Mouse (Mus musculus) limb, embryonic 15.5 days (tissue): ENCODE measurements around the gene Foxred2. TPM values are rescaled to one million over a fixed set of nuclear protein-coding genes. Genes with fewer than 3 reads are reported as not detected.
A peak's percentile ranks its signal among the peaks of the same experiment; 100 is the strongest.

Experiments
- ATAC-seq: fragments of 200-750 bp; cut with Nextera tagmentation; 2 replicates; pipeline ENCODE4 v1.8.0; 2017; ENCODE audit warnings: low read depth, moderate TSS enrichment; ENCODE audit not compliant: insufficient number of reproducible peaks, low FRiP score, low TSS enrichment
- H3K27ac ChIP-seq: fragments of 300-500 bp; sonication (generic); 2 replicates; pipeline ENCODE4 v1.5.1; 2015; ENCODE audit warnings: moderate library complexity, mild to moderate bottlenecking, inconsistent platforms
- H3K27me3 ChIP-seq: fragments of 300-500 bp; sonication (generic); 2 replicates; pipeline ENCODE4 v1.6.1; 2015; ENCODE audit warnings: inconsistent platforms
- H3K36me3 ChIP-seq: fragments of 300-500 bp; sonication (generic); 2 replicates; pipeline ENCODE4 v1.6.1; 2015; ENCODE audit warnings: inconsistent platforms
- H3K4me1 ChIP-seq: fragments of 300-500 bp; sonication (generic); 2 replicates; pipeline ENCODE4 v1.6.1; 2015; ENCODE audit warnings: inconsistent platforms
- H3K4me2 ChIP-seq: fragments of 300-500 bp; sonication (generic); 2 replicates; pipeline ENCODE4 v1.6.1; 2015; ENCODE audit warnings: mild to moderate bottlenecking, inconsistent platforms
- H3K4me3 ChIP-seq: fragments of 300-500 bp; sonication (generic); 2 replicates; pipeline ENCODE4 v1.5.1; 2015; ENCODE audit warnings: mild to moderate bottlenecking, inconsistent platforms
- H3K9ac ChIP-seq: fragments of 300-500 bp; sonication (generic); 2 replicates; pipeline ENCODE4 v1.6.1; 2015; ENCODE audit warnings: inconsistent platforms
- H3K9me3 ChIP-seq: fragments of 300-500 bp; sonication (generic); 2 replicates; pipeline ENCODE4 v1.6.1; 2016; ENCODE audit warnings: inconsistent platforms
- WGBS: fragments of 180-500 bp; shearing (Covaris S2); methylation state at CpG from one replicate; pipeline ENCODE4 v1.1.7; 2015; 5-methylcytosine and 5-hydroxymethylcytosine counted together
- polyA plus RNA-seq: library from polyadenylated mRNA; unstranded; fragments of >200 nt; fragmentation: Nextera tagmentation; extraction: Ambion mirVana; gene quantifications from 2 replicates; pipeline ENCODE4 v1.2.1, GENCODE M21; 2015

The Foxred2 gene
- polyA plus RNA-seq, 1 experiment from 2014 or later: 4.2 TPM

DNA sequence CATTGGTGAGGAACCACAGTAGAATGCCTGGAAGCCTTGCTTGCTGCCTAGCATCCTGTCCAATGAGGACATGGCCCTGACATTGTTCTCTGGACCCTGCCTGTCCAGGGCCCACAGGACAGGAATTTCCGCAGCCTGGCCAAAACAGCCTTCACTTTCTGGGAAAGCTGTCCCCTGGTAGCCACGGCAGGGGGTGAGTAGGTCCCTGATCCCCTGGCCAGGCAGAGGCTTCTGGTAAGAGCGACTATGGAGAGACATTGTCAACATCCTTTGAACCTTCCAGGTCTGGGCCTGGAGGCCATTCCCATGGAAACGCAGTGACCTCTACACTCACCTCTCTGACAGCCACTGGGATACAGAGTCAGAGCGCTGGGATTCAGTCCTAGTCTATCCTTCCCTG is 44.5 kb downstream of the Foxred2 start:
- 57% methylated on average over 5 of the region's 5 CpGs for WGBS
- 0 out of 2 replicates have a peak overlapping the region, but pooled peaks have one; percentile 17 for H3K27ac ChIP-seq

DNA sequence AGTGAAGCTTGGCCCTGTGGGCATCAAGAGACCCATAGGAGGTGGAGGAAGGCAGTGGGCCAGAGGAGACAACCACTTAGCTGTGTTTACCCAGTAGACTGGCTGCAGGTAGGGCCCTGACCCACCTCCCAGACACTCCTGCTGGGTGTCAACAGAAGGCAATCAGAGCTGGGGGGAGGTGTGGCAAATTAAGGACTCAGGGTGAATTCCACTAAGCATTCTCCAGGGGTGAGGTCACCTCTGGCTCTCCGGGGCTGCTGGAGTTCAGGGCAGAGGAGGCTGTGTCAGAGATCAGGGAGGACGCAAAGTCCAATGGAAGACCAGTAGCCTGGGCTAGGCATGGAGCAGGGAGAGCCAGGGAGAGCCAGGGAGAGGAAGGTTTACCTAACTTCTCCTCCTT is 45.5 kb downstream of the Foxred2 start:
- ATAC-seq: no peak
- H3K4me2 ChIP-seq: no peak overlapping the region
- WGBS: 18% methylated on average over 2 of the region's 2 CpGs

More for the DNA sequence above, 44.5 kb downstream of the Foxred2 start:
- Histone ChIP-seq H3K4me3 (no peak overlapping the region), H3K9me3 (no peaks in the 10 kb centered on the region), H3K36me3 (peaks cover 27% of the 10 kb centered on the region), H3K9ac (no peak overlapping the region), H3K4me2 (no peak overlapping the region), H3K27me3 (no peaks in the 10 kb centered on the region), H3K4me1 (0 out of 2 replicates have a peak, but pooled peaks cover 8% of the 10 kb centered on the region)
- ATAC-seq: no peak

DNA sequence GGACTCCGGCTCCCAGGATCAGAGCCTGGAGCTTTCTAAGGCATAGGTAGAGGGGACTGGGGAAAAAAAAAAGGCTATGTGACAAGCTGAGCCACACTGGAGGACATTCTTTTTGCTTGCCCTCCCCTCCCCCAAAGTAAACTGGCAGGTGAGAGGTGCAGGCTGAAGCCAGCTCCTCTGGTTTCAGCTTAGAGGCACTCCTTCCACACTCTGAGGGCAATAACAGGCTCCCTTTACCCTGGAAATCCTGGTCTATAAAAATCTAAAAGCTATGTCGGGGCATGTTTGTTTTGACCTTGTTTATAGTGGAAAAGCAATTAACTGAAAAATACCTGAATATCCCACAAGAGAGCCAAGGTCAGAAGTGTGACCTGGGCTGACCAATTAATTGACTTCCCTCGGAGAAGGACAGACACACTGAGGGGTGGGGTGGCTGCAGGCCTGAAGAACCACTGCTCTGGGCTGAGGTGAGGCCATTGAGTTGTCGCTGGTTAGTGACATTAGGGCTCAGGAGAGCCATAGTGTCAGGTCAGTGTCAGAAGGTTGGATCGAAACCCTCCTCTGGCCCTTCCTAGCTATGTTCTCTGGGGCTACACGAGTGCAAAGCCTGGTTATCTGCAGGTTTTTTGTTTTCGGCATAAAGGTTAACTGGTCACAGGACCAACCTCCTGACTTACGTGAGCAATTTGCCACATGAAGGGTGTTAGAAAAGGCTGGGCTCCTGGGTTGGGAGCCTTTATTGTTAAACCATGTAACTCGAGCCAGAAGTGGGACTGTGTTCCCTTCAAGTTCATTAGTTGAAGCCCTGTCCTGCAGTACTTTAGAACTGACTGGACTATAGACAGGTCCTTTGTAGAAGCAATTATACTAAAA is 48.6 kb downstream of the Foxred2 start:
- H3K4me3 ChIP-seq: no peak overlapping the region
- no peaks in the 10 kb centered on the region for H3K27me3 ChIP-seq
- peaks cover 40% of the 10 kb centered on the region for H3K4me1 ChIP-seq
- H3K9me3 ChIP-seq: no peaks in the 10 kb centered on the region
- no peak for ATAC-seq
- no peaks in the 10 kb centered on the region for H3K36me3 ChIP-seq
- H3K4me2 ChIP-seq: no peak overlapping the region
- H3K9ac ChIP-seq: no peak overlapping the region
- WGBS: 42% methylated on average over 9 of the region's 9 CpGs
- no peak overlapping the region for H3K27ac ChIP-seq

More for the DNA sequence above, 45.5 kb downstream of the Foxred2 start:
- Histone ChIP-seq H3K9ac (no peak overlapping the region), H3K27me3 (no peaks in the 10 kb centered on the region), H3K4me3 (no peak overlapping the region), H3K9me3 (no peaks in the 10 kb centered on the region), H3K27ac (no peak overlapping the region), H3K36me3 (peaks cover 23% of the 10 kb centered on the region), H3K4me1 (peaks cover 17% of the 10 kb centered on the region)

GRCm38 (mm10) chr15:77906545-77906944 is 50.0 kb downstream of the Foxred2 start:
- Histone ChIP-seq H3K36me3 (no peaks in the 10 kb centered on the region), H3K9ac (no peak overlapping the region), H3K9me3 (no peaks in the 10 kb centered on the region), H3K27ac (no peak overlapping the region), H3K4me3 (no peak overlapping the region), H3K4me2 (no peak overlapping the region), H3K27me3 (no peaks in the 10 kb centered on the region), H3K4me1 (peaks cover 40% of the 10 kb centered on the region)
- 65% methylated on average over 10 of the region's 10 CpGs for WGBS
- no peak for ATAC-seq

DNA sequence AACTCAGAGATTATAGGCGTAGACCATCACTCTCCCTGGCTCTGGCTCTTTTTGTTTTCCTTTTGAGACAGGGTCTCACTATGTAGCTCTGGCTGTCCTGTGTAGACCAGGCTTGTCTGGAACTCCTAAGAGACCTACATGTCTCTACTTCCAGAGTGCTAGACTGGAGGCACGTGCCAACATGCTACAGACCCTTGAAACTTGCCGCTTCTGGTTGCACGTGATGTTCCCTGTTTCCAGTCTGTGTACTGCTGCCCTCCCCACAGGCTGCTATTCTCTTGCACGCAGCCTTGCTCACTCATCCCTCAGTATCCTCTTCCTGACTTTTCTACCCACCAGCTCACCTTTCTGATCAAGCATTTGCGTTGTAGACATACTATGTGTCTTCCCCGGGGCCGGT is 50.4 kb downstream of the Foxred2 start:
- peaks cover 40% of the 10 kb centered on the region for H3K4me1 ChIP-seq

GRCm38 (mm10) chr15:77905275-77905970 is 51.1 kb downstream of the Foxred2 start:
- H3K27ac ChIP-seq: peak overlapping the region; percentile 68
- peaks cover 40% of the 10 kb centered on the region for H3K4me1 ChIP-seq
- H3K9me3 ChIP-seq: no peaks in the 10 kb centered on the region
- peak; percentile 74; the same call in 1 of the 2 replicates for ATAC-seq
- no peaks in the 10 kb centered on the region for H3K36me3 ChIP-seq
- no peaks in the 10 kb centered on the region for H3K27me3 ChIP-seq
- H3K4me2 ChIP-seq: peak overlapping the region; percentile 67
- 4% methylated on average over 26 of the region's 26 CpGs for WGBS
- H3K4me3 ChIP-seq: peak overlapping the region; percentile 37
- H3K9ac ChIP-seq: 0 out of 2 replicates have a peak overlapping the region, but pooled peaks have one; percentile 26

More for the DNA sequence above, 50.4 kb downstream of the Foxred2 start:
- Histone ChIP-seq H3K9ac (no peak overlapping the region), H3K27ac (0 out of 2 replicates have a peak overlapping the region, but pooled peaks have one; percentile 68), H3K4me3 (no peak overlapping the region), H3K4me2 (no peak overlapping the region), H3K27me3 (no peaks in the 10 kb centered on the region), H3K36me3 (no peaks in the 10 kb centered on the region), H3K9me3 (no peaks in the 10 kb centered on the region)
- 70% methylated on average over 8 of the region's 8 CpGs for WGBS
- no peak for ATAC-seq

GRCm38 (mm10) chr15:77904363-77904892 is 52.1 kb downstream of the Foxred2 start:
- Histone ChIP-seq H3K4me3 (no peak overlapping the region), H3K36me3 (no peaks in the 10 kb centered on the region), H3K9me3 (no peaks in the 10 kb centered on the region), H3K9ac (no peak overlapping the region), H3K4me2 (0 out of 2 replicates have a peak overlapping the region, but pooled peaks have one; percentile 67), H3K27me3 (no peaks in the 10 kb centered on the region), H3K27ac (no peak overlapping the region), H3K4me1 (peaks cover 40% of the 10 kb centered on the region)
- WGBS: 34% methylated on average over 12 of the region's 12 CpGs
- no peak for ATAC-seq

DNA sequence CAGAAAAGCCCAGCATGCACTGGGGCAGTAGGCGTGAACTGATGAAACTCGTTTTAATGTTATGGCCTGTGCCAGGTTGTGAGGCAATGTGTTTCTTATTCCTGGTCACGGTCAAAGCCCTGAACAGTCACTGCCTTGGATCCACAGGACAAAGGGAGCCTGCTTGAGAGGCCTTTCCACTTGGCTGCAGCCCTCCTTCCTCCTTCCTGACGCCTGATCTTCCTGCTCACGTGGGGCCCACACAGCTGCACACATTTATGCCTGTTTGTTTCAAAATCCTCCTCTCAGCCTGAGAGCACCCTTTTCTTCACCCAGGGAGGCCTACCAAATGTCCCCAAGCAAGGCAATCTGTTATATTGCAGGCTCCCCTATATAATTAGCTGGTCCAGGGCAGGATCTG is 53.3 kb downstream of the Foxred2 start:
- Histone ChIP-seq H3K4me3 (no peak overlapping the region), H3K4me1 (peaks cover 40% of the 10 kb centered on the region), H3K36me3 (no peaks in the 10 kb centered on the region), H3K9me3 (no peaks in the 10 kb centered on the region), H3K27ac (no peak overlapping the region), H3K4me2 (no peak overlapping the region), H3K27me3 (no peaks in the 10 kb centered on the region), H3K9ac (no peak overlapping the region)
- WGBS: 31% methylated on average over 5 of the region's 5 CpGs
- ATAC-seq: no peak

- no peak overlapping the region for H3K4me3 ChIP-seq
- no peak overlapping the region for H3K27ac ChIP-seq
- peaks cover 4% of the 10 kb centered on the region; the same call in 1 of the 2 replicates for H3K4me1 ChIP-seq
- H3K36me3 ChIP-seq: no peaks in the 10 kb centered on the region
- 70% methylated on average over 13 of the region's 14 CpGs for WGBS
- H3K4me2 ChIP-seq: no peak overlapping the region
- H3K9ac ChIP-seq: no peak overlapping the region
- H3K27me3 ChIP-seq: no peaks in the 10 kb centered on the region
- ATAC-seq: no peak
- no peaks in the 10 kb centered on the region for H3K9me3 ChIP-seq
Observed at GRCm38 (mm10) chr15:77894926-77895325, 61.6 kb downstream of the Foxred2 start.

GRCm38 (mm10) chr15:77893292-77893691 is 63.2 kb downstream of the Foxred2 start:
- H3K9ac ChIP-seq: no peak overlapping the region
- H3K27ac ChIP-seq: no peak overlapping the region
- H3K4me1 ChIP-seq: peaks cover 4% of the 10 kb centered on the region; the same call in 1 of the 2 replicates
- no peak overlapping the region for H3K4me2 ChIP-seq
- no peaks in the 10 kb centered on the region for H3K36me3 ChIP-seq
- H3K4me3 ChIP-seq: no peak overlapping the region
- no peak for ATAC-seq
- H3K9me3 ChIP-seq: no peaks in the 10 kb centered on the region
- H3K27me3 ChIP-seq: no peaks in the 10 kb centered on the region
- 77% methylated on average over 10 of the region's 10 CpGs for WGBS

DNA sequence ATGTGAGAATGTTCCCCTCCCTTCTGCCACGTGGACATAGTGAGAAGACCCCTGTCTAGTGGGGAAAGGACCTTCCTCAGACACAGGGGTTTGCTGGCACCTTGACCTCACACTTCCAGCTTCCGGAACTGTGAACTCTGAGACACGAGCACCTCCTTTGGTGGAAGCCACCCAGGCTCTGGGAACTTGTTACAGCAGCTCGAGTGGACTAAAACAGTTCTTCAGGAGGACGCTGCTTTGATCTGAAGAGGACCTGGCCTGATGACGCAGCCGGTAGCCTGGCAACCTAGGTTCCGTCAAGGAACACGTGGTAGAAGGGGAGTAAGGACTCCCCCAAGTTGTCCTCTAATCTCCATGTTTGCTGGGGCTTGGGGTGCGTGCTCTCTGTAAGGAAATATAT is 64.1 kb downstream of the Foxred2 start:
- no peak overlapping the region for H3K27ac ChIP-seq
- 84% methylated on average over 10 of the region's 10 CpGs for WGBS
- no peak for ATAC-seq

More for the DNA sequence above, 64.1 kb downstream of the Foxred2 start:
- Histone ChIP-seq H3K4me2 (no peak overlapping the region), H3K36me3 (no peaks in the 10 kb centered on the region), H3K27me3 (no peaks in the 10 kb centered on the region), H3K9ac (no peak overlapping the region), H3K4me3 (no peak overlapping the region), H3K9me3 (no peaks in the 10 kb centered on the region), H3K4me1 (peaks cover 4% of the 10 kb centered on the region; the same call in 1 of the 2 replicates)
